Mouse (Mus musculus) forebrain, embryonic 12.5 days (tissue): ENCODE measurements around the gene Ank2. TPM values are rescaled to one million over a fixed set of nuclear protein-coding genes. Genes with fewer than 3 reads are reported as not detected.

ENCODE experiments used
- ATAC-seq: fragments of 200-750 bp; cut with Nextera tagmentation; 2 replicates; pipeline ENCODE4 v1.8.0; 2017; ENCODE audit warnings: moderate TSS enrichment; ENCODE audit not compliant: low FRiP score
- H3K27ac ChIP-seq: fragments of 300-500 bp; sonication (generic); 2 replicates; pipeline ENCODE4 v1.5.1; 2016; ENCODE audit warnings: mild to moderate bottlenecking
- H3K27me3 ChIP-seq: fragments of 300-500 bp; sonication (generic); 2 replicates; pipeline ENCODE4 v1.6.1; 2016; ENCODE audit warnings: mild to moderate bottlenecking
- H3K36me3 ChIP-seq: fragments of 300-500 bp; sonication (generic); replicated peaks from 2 replicates; pipeline ENCODE4 v1.6.1; 2016; ENCODE audit warnings: mild to moderate bottlenecking
- H3K4me1 ChIP-seq: fragments of 300-500 bp; sonication (generic); 2 replicates; pipeline ENCODE4 v1.6.1; 2016
- H3K4me2 ChIP-seq: fragments of 300-500 bp; sonication (generic); 2 replicates; pipeline ENCODE4 v1.6.1; 2016; ENCODE audit warnings: mild to moderate bottlenecking, moderate library complexity
- H3K4me3 ChIP-seq: fragments of 300-500 bp; sonication (generic); replicated peaks from 2 replicates; pipeline ENCODE4 v1.5.1; 2016; ENCODE audit warnings: mild to moderate bottlenecking
- H3K9ac ChIP-seq: fragments of 300-500 bp; sonication (generic); 2 replicates; pipeline ENCODE4 v1.6.1; 2016; ENCODE audit warnings: mild to moderate bottlenecking
- H3K9me3 ChIP-seq: fragments of 300-500 bp; sonication (generic); 2 replicates; pipeline ENCODE4 v1.6.1; 2016
- WGBS: fragments of 180-500 bp; shearing (Covaris S2); methylation state at CpG from one replicate; pipeline ENCODE4 v1.1.7; 2016; 5-methylcytosine and 5-hydroxymethylcytosine counted together
- polyA plus RNA-seq: library from polyadenylated mRNA; unstranded; fragments of >200 nt; fragmentation: Nextera tagmentation; extraction: Ambion mirVana; gene quantifications from 2 replicates; pipeline ENCODE4 v1.2.1, GENCODE M21; 2016

Ank2 gene
- polyA plus RNA-seq, 1 experiment from 2014 or later: 121 TPM

DNA sequence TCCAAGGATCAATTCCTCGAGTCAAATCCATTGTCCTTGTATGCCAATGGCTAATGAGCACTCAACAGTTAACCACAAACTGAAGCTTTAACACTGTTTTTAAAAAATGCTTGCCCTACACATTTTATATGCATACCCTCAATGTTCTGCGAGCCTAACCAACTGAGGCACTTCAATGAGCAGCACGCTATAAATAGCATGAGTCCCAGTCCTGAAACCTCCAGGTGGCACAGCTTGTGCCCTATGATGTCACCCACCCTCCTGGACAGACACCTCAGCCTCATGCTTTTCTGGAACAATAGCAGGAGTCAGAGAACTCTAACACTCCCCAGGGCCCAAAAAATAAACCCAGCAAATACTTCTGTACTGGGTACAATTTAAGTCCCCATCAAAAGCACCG, 485.2 kb downstream of the Ank2 start:
- no peak for ATAC-seq

GRCm38 (mm10) chr3:127012525-127012924, 486.6 kb downstream of the Ank2 start:
- Histone ChIP-seq H3K9me3 (no peaks in the 10 kb centered on the region), H3K4me2 (no peak overlapping the region), H3K4me3 (no peak overlapping the region), H3K9ac (no peak overlapping the region), H3K4me1 (no peaks in the 10 kb centered on the region), H3K27me3 (no peaks in the 10 kb centered on the region), H3K36me3 (peaks cover 33% of the 10 kb centered on the region), H3K27ac (no peak overlapping the region)
- 54% methylated on average over 8 of the region's 8 CpGs for WGBS
- peak; percentile 77 for ATAC-seq

More for the DNA sequence above, 485.2 kb downstream of the Ank2 start:
- no peak overlapping the region for H3K4me3 ChIP-seq
- H3K9me3 ChIP-seq: no peaks in the 10 kb centered on the region
- H3K27ac ChIP-seq: no peak overlapping the region
- no peak overlapping the region for H3K9ac ChIP-seq
- H3K36me3 ChIP-seq: peaks cover 21% of the 10 kb centered on the region
- no peaks in the 10 kb centered on the region for H3K27me3 ChIP-seq
- 78% methylated on average over 4 of the region's 4 CpGs for WGBS
- H3K4me2 ChIP-seq: no peak overlapping the region
- peaks cover 1% of the 10 kb centered on the region; the same call in 1 of the 2 replicates for H3K4me1 ChIP-seq

GRCm38 (mm10) chr3:127005898-127006673, 493.1 kb downstream of the Ank2 start:
- no peaks in the 10 kb centered on the region for H3K4me1 ChIP-seq
- no peak overlapping the region for H3K9ac ChIP-seq
- no peak overlapping the region for H3K4me2 ChIP-seq
- H3K36me3 ChIP-seq: peaks cover 41% of the 10 kb centered on the region
- H3K4me3 ChIP-seq: no peak overlapping the region
- ATAC-seq: no peak
- whole genome bisulfite sequencing: 89% methylated on average over 9 of the region's 9 CpGs
- no peaks in the 10 kb centered on the region for H3K27me3 ChIP-seq
- H3K27ac ChIP-seq: no peak overlapping the region
- H3K9me3 ChIP-seq: no peaks in the 10 kb centered on the region

GRCm38 (mm10) chr3:127004860-127005633, 494.1 kb downstream of the Ank2 start:
- no peak overlapping the region for H3K4me2 ChIP-seq
- 80% methylated on average over 9 of the region's 9 CpGs for WGBS
- no peaks in the 10 kb centered on the region for H3K27me3 ChIP-seq
- no peak overlapping the region for H3K4me3 ChIP-seq
- H3K27ac ChIP-seq: no peak overlapping the region
- no peak for ATAC-seq
- no peak overlapping the region for H3K9ac ChIP-seq
- H3K9me3 ChIP-seq: no peaks in the 10 kb centered on the region
- H3K4me1 ChIP-seq: no peaks in the 10 kb centered on the region
- H3K36me3 ChIP-seq: peaks cover 32% of the 10 kb centered on the region

DNA sequence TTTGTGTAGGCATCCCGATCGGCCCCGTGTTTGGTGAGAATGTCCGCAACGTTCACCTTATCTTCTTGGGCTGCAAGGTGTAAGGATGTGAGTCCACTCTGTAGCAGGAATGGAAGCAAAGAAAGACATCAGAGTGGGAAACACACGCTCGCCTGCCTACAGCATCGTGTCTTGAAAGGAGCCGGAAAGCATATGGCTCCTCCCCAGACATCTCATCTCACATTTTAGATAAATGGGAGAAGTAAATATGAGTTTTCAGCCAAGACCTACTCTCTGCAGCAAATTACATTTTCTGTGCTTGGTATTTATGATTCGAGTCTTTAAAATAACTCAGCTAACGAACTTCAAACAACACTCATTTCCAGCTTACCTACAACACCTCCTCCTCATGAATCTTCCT, 495.2 kb downstream of the Ank2 start:
- Histone ChIP-seq H3K9ac (no peak overlapping the region), H3K27ac (no peak overlapping the region), H3K9me3 (no peaks in the 10 kb centered on the region), H3K4me1 (peaks cover 4% of the 10 kb centered on the region), H3K4me2 (no peak overlapping the region), H3K36me3 (peaks cover 25% of the 10 kb centered on the region), H3K27me3 (no peaks in the 10 kb centered on the region), H3K4me3 (no peak overlapping the region)
- 94% methylated on average over 11 of the region's 11 CpGs for WGBS
- ATAC-seq: no peak

GRCm38 (mm10) chr3:126998742-126999112, 500.4 kb downstream of the Ank2 start:
- Histone ChIP-seq H3K4me3 (peak overlapping the region; percentile 38), H3K9me3 (no peaks in the 10 kb centered on the region), H3K4me1 (peaks cover 43% of the 10 kb centered on the region), H3K36me3 (peaks cover 8% of the 10 kb centered on the region), H3K4me2 (peak overlapping the region; percentile 58), H3K27ac (peak overlapping the region; percentile 94), H3K27me3 (no peaks in the 10 kb centered on the region), H3K9ac (0 out of 2 replicates have a peak overlapping the region, but pooled peaks have one; percentile 21)
- ATAC-seq: peak; percentile 42
- WGBS: 2% methylated on average over 8 of the region's 8 CpGs

GRCm38 (mm10) chr3:126998008-126998741, 501.0 kb downstream of the Ank2 start:
- WGBS: 4% methylated on average over 12 of the region's 12 CpGs
- Histone ChIP-seq H3K4me2 (peak overlapping the region; percentile 58), H3K9ac (peak overlapping the region; percentile 51), H3K4me3 (peak overlapping the region; percentile 38), H3K9me3 (no peaks in the 10 kb centered on the region), H3K27ac (peak overlapping the region; percentile 94), H3K36me3 (peaks cover 5% of the 10 kb centered on the region; the same call in 1 of the 2 replicates), H3K27me3 (no peaks in the 10 kb centered on the region), H3K4me1 (peaks cover 47% of the 10 kb centered on the region)
- peak; percentile 83 for ATAC-seq

DNA sequence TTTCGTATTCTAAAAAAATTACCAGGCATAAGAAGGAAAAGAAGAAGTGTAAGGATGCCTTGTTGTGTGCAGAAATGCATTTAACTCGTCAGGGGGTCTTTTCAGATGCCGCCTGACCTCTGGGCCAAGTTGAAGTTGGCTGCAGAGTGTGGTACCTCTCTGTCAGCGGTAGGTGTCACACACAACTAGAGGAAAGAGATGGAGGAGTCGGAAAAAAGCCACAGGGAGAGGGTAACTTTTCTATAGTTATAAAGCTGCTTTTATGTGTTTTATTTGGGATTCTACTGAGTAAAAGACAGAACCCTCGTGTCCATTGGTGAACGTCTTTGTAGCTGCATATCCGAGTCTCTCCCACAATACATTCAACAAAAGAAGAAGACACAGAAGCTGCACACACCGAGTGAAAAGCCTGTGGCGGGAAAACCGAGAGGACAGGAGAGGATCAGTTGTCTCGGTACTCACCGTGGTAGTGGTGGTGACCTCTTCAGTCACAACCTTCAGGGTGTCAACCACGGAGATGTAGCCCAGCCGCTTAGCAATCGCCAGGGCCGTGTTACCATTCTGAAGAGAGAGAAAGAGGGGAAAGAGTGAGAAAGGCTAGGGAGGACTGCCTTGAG, 501.7 kb downstream of the Ank2 start:
- Histone ChIP-seq H3K4me2 (peak overlapping the region; percentile 58), H3K36me3 (no peaks in the 10 kb centered on the region; the same call in 1 of the 2 replicates), H3K4me3 (peak overlapping the region; percentile 38), H3K9me3 (no peaks in the 10 kb centered on the region), H3K27ac (peak overlapping the region; percentile 94), H3K4me1 (peaks cover 47% of the 10 kb centered on the region), H3K9ac (peak overlapping the region; percentile 51), H3K27me3 (no peaks in the 10 kb centered on the region)
- 2% methylated on average over 17 of the region's 17 CpGs for WGBS
- peak; percentile 25; the same call in 1 of the 2 replicates for ATAC-seq

DNA sequence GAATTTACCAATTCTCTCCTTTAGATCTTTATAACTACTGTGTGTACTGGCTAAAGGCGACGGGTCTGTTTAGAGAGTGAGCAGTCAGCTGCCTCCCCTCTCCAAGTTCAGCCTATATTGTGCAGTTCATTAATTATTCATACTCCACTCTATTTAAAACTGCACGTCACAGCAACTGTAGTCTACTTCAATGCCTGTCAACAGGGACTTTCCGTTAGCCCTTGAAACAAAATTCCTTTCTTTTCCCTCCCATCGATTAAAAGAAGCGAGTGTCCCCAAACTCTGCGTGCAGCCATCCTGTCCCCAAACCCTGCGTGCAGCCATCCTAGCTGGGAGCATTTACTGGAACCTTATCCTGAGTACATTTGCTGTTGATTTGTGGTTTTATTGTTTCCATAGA, 502.4 kb downstream of the Ank2 start:
- H3K9ac ChIP-seq: peak overlapping the region; percentile 51
- no peaks in the 10 kb centered on the region for H3K36me3 ChIP-seq
- no peaks in the 10 kb centered on the region for H3K9me3 ChIP-seq
- H3K4me2 ChIP-seq: peak overlapping the region; percentile 58
- peak overlapping the region; percentile 38 for H3K4me3 ChIP-seq
- no peaks in the 10 kb centered on the region for H3K27me3 ChIP-seq
- peak overlapping the region; percentile 94 for H3K27ac ChIP-seq
- ATAC-seq: peak; percentile 67
- WGBS: 20% methylated on average over 8 of the region's 8 CpGs
- peaks cover 47% of the 10 kb centered on the region for H3K4me1 ChIP-seq

GRCm38 (mm10) chr3:126995970-126996369, 503.2 kb downstream of the Ank2 start:
- H3K4me3 ChIP-seq: peak overlapping the region; percentile 15; the same call in 1 of the 2 replicates
- H3K27me3 ChIP-seq: no peaks in the 10 kb centered on the region
- peak overlapping the region; percentile 34 for H3K4me2 ChIP-seq
- no peaks in the 10 kb centered on the region for H3K9me3 ChIP-seq
- H3K4me1 ChIP-seq: peaks cover 47% of the 10 kb centered on the region
- H3K9ac ChIP-seq: no peak overlapping the region
- H3K27ac ChIP-seq: peak overlapping the region; percentile 53; the same call in 1 of the 2 replicates
- no peak for ATAC-seq
- no peaks in the 10 kb centered on the region for H3K36me3 ChIP-seq
- WGBS: 65% methylated on average over 4 of the region's 4 CpGs

DNA sequence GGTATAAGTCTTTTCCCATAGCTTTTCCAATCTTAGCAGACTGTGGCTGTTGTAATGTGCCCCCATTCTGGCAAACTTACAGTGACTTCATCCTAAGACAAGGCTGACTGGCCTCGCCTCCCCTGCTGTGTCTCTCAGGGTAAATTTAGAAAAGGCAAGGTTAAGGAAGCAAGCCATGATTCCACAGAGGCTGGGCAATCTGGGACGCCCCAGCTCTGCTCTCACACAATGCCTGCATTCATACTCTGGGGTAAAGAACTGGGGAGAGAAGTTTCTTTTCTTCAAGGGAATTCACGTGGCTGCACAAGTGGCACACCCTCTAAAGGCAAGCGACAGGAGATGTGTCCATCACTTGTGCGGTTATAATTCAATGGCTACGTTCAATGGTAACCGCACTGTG, 505.0 kb downstream of the Ank2 start:
- Histone ChIP-seq H3K4me2 (peak overlapping the region; percentile 27), H3K27ac (peak overlapping the region; percentile 74), H3K27me3 (no peaks in the 10 kb centered on the region), H3K4me1 (peaks cover 44% of the 10 kb centered on the region), H3K9me3 (no peaks in the 10 kb centered on the region), H3K9ac (no peak overlapping the region), H3K36me3 (no peaks in the 10 kb centered on the region), H3K4me3 (no peak overlapping the region)
- 18% methylated on average over 7 of the region's 7 CpGs for WGBS
- ATAC-seq: peak; percentile 22
